Mouse (Mus musculus): ENCODE measurements around the gene Ube2e1. TPM values are rescaled to one million over a fixed set of nuclear protein-coding genes. Genes with fewer than 3 reads are reported as not detected.

Ube2e1 gene
- polyA plus RNA-seq, 1 experiment from 2014 or later = 197 TPM

- Histone ChIP-seq H3K4me1 (no peaks in the 10 kb centered on the region), H3K4me3 (no peak overlapping the region), H3K4me2 (replicated peaks) (no peak overlapping the region), H3K9ac (no peak overlapping the region), H3K36me3 (0 out of 2 replicates have a peak, but pooled peaks cover 3% of the 10 kb centered on the region), H3K9me3 (no peaks in the 10 kb centered on the region), H3K27ac (no peak overlapping the region), H3K27me3 (replicated peaks) (no peaks in the 10 kb centered on the region)
- 87% methylated on average over 4 of the region's 4 CpGs for WGBS
- no peak for ATAC-seq (ENCODE audit: low FRiP score, low read depth)
These were observed 28.4 kb downstream of the Ube2e1 start for GRCm38 (mm10) chr14:18303262-18303661.

- Histone ChIP-seq H3K4me3 (no peak overlapping the region), H3K27ac (no peak overlapping the region), H3K4me1 (no peaks in the 10 kb centered on the region), H3K4me2 (replicated peaks) (no peak overlapping the region), H3K27me3 (replicated peaks) (no peaks in the 10 kb centered on the region), H3K9me3 (no peaks in the 10 kb centered on the region), H3K9ac (no peak overlapping the region), H3K36me3 (0 out of 2 replicates have a peak, but pooled peaks cover 3% of the 10 kb centered on the region)
- WGBS = 80% methylated on average over 3 of the region's 3 CpGs
- no peak for ATAC-seq (ENCODE audit: low FRiP score, low read depth)
These were observed 28.9 kb downstream of the Ube2e1 start for GRCm38 (mm10) chr14:18302750-18303149.

DNA sequence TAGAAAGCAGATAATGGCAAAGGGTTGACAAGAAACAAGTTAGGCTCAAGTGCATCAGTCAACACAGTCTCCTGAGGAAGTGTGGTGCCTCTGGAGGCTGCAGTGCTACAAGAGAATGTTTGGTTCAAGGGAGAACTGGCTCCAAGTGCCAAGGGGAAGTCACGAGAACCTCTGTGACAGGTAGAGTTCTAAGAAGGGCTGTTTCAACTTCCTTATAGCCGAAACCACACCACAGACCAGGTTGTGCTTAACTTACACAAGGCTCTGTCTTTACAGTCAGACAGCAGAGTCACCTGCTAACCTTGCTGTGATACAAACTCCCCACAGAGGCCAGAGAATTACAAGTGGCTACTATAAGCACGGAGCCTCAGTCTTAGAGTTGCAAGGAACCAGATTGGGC lies 30.1 kb downstream of the Ube2e1 start:
- H3K9me3 ChIP-seq = no peaks in the 10 kb centered on the region
- H3K4me3 ChIP-seq = no peak overlapping the region
- ATAC-seq (ENCODE audit: low FRiP score, low read depth) = no peak
- no peak overlapping the region for H3K9ac ChIP-seq
- 0 out of 2 replicates have a peak, but pooled peaks cover 3% of the 10 kb centered on the region for H3K36me3 ChIP-seq
- no peak overlapping the region for H3K27ac ChIP-seq
- H3K27me3 ChIP-seq (replicated peaks) = no peaks in the 10 kb centered on the region
- H3K4me1 ChIP-seq = no peaks in the 10 kb centered on the region
- 87% methylated on average over 3 of the region's 3 CpGs for WGBS
- no peak overlapping the region for H3K4me2 ChIP-seq (replicated peaks)

GRCm38 (mm10) chr14:18300676-18301075 lies 31.0 kb downstream of the Ube2e1 start:
- H3K27ac ChIP-seq = no peak overlapping the region
- no peak for ATAC-seq (ENCODE audit: low FRiP score, low read depth)
- H3K9ac ChIP-seq = no peak overlapping the region
- H3K4me1 ChIP-seq = no peaks in the 10 kb centered on the region
- H3K4me2 ChIP-seq (replicated peaks) = no peak overlapping the region
- H3K27me3 ChIP-seq (replicated peaks) = no peaks in the 10 kb centered on the region
- H3K36me3 ChIP-seq = 0 out of 2 replicates have a peak, but pooled peaks cover 3% of the 10 kb centered on the region
- no peaks in the 10 kb centered on the region for H3K9me3 ChIP-seq
- WGBS = 93% methylated on average over 2 of the region's 2 CpGs
- no peak overlapping the region for H3K4me3 ChIP-seq

GRCm38 (mm10) chr14:18298874-18299273 lies 32.8 kb downstream of the Ube2e1 start:
- H3K9me3 ChIP-seq = no peaks in the 10 kb centered on the region
- ATAC-seq (ENCODE audit: low FRiP score, low read depth) = no peak
- no peak overlapping the region for H3K4me2 ChIP-seq (replicated peaks)
- no peak overlapping the region for H3K27ac ChIP-seq
- H3K36me3 ChIP-seq = 0 out of 2 replicates have a peak, but pooled peaks cover 3% of the 10 kb centered on the region
- no peak overlapping the region for H3K4me3 ChIP-seq
- H3K9ac ChIP-seq = no peak overlapping the region
- H3K4me1 ChIP-seq = no peaks in the 10 kb centered on the region
- H3K27me3 ChIP-seq (replicated peaks) = no peaks in the 10 kb centered on the region
- 94% methylated on average over 2 of the region's 2 CpGs for WGBS

DNA sequence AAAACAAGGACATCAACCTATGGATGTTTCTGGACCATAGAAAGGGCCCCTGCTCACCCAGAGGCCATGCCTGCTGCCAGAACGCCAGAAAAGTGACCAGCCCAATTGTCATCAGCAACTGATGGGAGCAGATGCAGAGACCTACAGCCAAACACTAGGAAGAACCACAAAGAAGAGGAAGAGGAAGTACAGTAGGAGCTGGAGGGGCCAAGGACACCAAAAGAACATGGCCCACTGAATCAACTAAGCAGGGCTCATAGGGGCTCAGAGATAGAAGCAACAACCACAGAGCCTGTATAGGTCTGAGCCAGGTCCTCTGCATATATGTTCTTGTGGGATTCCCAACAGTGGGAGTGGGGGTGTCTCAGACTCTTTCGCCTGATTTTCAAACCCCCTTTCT lies 34.2 kb downstream of the Ube2e1 start:
- no peaks in the 10 kb centered on the region for H3K4me1 ChIP-seq
- no peaks in the 10 kb centered on the region for H3K9me3 ChIP-seq
- H3K36me3 ChIP-seq = 0 out of 2 replicates have a peak, but pooled peaks cover 3% of the 10 kb centered on the region
- ATAC-seq (ENCODE audit: low FRiP score, low read depth) = no peak
- WGBS = 86% methylated on average over 2 of the region's 2 CpGs
- H3K4me3 ChIP-seq = no peak overlapping the region
- no peak overlapping the region for H3K4me2 ChIP-seq (replicated peaks)
- H3K27ac ChIP-seq = no peak overlapping the region
- no peaks in the 10 kb centered on the region for H3K27me3 ChIP-seq (replicated peaks)
- no peak overlapping the region for H3K9ac ChIP-seq

DNA sequence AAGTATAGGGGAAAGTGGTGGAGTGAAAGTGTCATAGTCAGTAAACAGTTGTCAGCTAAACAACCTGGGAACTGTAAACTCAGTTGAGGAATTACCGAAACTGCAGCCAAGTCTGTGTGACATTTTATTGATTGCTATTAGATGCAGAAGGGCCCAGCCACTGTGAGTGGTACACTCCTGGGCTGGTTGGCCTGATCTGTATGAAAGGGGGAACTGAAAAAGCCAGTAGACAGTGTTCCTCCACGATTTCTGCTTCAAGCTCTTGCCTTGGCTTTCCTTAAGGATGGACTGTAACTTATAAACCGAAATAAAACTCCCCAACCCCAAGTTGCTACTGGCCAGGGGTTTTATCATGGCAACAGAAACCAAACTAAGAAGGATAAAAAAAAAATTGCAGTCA lies 39.1 kb downstream of the Ube2e1 start:
- no peak for ATAC-seq (ENCODE audit: low FRiP score, low read depth)
- 83% methylated on average over 3 of the region's 3 CpGs for WGBS
- Histone ChIP-seq H3K4me2 (replicated peaks) (no peak overlapping the region), H3K9ac (no peak overlapping the region), H3K4me1 (no peaks in the 10 kb centered on the region), H3K4me3 (no peak overlapping the region), H3K27ac (no peak overlapping the region), H3K9me3 (no peaks in the 10 kb centered on the region), H3K27me3 (replicated peaks) (no peaks in the 10 kb centered on the region), H3K36me3 (no peaks in the 10 kb centered on the region)

DNA sequence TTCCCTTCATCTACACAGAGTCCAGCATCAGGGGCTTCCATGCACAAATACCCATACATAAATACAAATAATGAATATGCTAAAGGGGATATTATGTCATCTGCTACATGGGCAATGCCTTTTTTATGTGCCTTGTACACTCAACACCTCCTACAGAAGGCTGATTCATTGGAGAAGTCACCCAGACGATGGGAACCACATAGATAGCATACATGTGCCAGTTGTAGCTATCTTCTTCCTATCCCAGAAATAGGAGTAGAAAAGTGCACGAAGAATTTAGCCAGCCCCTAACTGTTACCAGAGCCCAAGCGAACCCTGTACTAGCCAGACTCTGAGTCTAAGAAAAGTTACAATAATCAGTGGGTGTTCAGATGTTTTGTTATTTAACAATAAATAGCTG lies 39.5 kb downstream of the Ube2e1 start:
- no peak for ATAC-seq (ENCODE audit: low FRiP score, low read depth)
- WGBS = 92% methylated on average over 3 of the region's 3 CpGs

GRCm38 (mm10) chr14:18287391-18287790 lies 44.3 kb downstream of the Ube2e1 start:
- H3K4me1 ChIP-seq = no peaks in the 10 kb centered on the region
- no peak overlapping the region for H3K27ac ChIP-seq
- H3K4me3 ChIP-seq = no peak overlapping the region
- no peaks in the 10 kb centered on the region for H3K27me3 ChIP-seq (replicated peaks)
- H3K9me3 ChIP-seq = no peaks in the 10 kb centered on the region
- H3K36me3 ChIP-seq = peaks cover 5% of the 10 kb centered on the region; the same call in 1 of the 2 replicates
- ATAC-seq (ENCODE audit: low FRiP score, low read depth) = no peak
- WGBS = 83% methylated on average over 2 of the region's 2 CpGs
- H3K9ac ChIP-seq = no peak overlapping the region
- H3K4me2 ChIP-seq (replicated peaks) = no peak overlapping the region

More for the DNA sequence above, 39.5 kb downstream of the Ube2e1 start:
- Histone ChIP-seq H3K4me3 (no peak overlapping the region), H3K27ac (no peak overlapping the region), H3K9me3 (no peaks in the 10 kb centered on the region), H3K9ac (no peak overlapping the region), H3K36me3 (no peaks in the 10 kb centered on the region), H3K4me2 (replicated peaks) (no peak overlapping the region), H3K27me3 (replicated peaks) (no peaks in the 10 kb centered on the region), H3K4me1 (no peaks in the 10 kb centered on the region)

DNA sequence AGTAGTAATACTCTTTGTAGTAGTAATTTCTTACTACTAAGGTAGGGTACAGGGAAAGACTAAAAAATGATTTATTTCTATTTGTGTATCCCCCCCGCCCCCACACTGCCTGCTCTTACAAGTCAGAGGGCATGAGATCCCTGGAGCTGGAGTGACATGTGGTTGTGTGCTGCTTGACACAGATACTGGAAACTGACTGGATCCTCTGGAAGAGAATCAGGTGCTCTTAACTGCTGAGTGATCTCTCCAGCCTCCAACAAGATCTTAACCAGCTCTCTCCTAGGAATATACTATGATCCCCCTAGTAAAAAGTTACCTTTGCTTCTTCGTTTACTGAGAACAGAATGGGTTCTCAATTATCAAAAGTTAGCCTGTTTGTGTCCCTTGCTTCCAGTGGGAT lies 45.2 kb downstream of the Ube2e1 start:
- no peak overlapping the region for H3K4me2 ChIP-seq (replicated peaks)
- no peak overlapping the region for H3K9ac ChIP-seq
- no peaks in the 10 kb centered on the region for H3K9me3 ChIP-seq
- H3K27me3 ChIP-seq (replicated peaks) = no peaks in the 10 kb centered on the region
- peaks cover 11% of the 10 kb centered on the region; the same call in 1 of the 2 replicates for H3K36me3 ChIP-seq
- H3K27ac ChIP-seq = no peak overlapping the region
- 93% methylated on average over 2 of the region's 2 CpGs for WGBS
- no peaks in the 10 kb centered on the region for H3K4me1 ChIP-seq
- no peak for ATAC-seq (ENCODE audit: low FRiP score, low read depth)
- H3K4me3 ChIP-seq = no peak overlapping the region

DNA sequence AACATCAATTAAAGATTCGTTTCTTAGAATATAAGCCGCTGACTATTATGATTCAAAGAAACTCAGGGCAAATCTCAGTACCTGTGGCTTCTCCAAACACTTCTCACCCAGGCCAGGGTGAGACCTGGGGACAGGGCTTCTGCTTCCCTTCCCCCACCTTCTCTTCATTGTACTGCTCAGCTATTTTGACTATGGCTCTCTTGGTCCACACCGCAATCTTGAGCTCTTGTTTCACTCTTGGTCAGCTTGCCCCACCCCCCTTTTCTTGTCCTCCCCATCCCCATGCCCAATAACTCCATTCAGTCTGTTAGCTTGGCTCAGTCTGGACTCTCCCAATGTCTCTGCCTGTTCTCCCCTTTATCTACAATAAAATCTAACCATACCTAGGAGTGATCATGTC lies 46.2 kb downstream of the Ube2e1 start:
- no peaks in the 10 kb centered on the region for H3K27me3 ChIP-seq (replicated peaks)
- H3K9ac ChIP-seq = no peak overlapping the region
- no peaks in the 10 kb centered on the region for H3K4me1 ChIP-seq
- 82% methylated on average over 3 of the region's 3 CpGs for WGBS
- 0 out of 2 replicates have a peak, but pooled peaks have one; percentile 37 for ATAC-seq (ENCODE audit: low FRiP score, low read depth)
- no peak overlapping the region for H3K27ac ChIP-seq
- H3K9me3 ChIP-seq = no peaks in the 10 kb centered on the region
- no peak overlapping the region for H3K4me2 ChIP-seq (replicated peaks)
- no peak overlapping the region for H3K4me3 ChIP-seq
- peaks cover 11% of the 10 kb centered on the region for H3K36me3 ChIP-seq

GRCm38 (mm10) chr14:18284581-18284980 lies 47.1 kb downstream of the Ube2e1 start:
- WGBS = 85% methylated on average over 2 of the region's 2 CpGs
- no peak for ATAC-seq (ENCODE audit: low FRiP score, low read depth)
- Histone ChIP-seq H3K4me1 (no peaks in the 10 kb centered on the region), H3K9ac (no peak overlapping the region), H3K4me3 (no peak overlapping the region), H3K27ac (no peak overlapping the region), H3K9me3 (no peaks in the 10 kb centered on the region), H3K4me2 (replicated peaks) (no peak overlapping the region), H3K36me3 (peaks cover 16% of the 10 kb centered on the region), H3K27me3 (replicated peaks) (no peaks in the 10 kb centered on the region)

DNA sequence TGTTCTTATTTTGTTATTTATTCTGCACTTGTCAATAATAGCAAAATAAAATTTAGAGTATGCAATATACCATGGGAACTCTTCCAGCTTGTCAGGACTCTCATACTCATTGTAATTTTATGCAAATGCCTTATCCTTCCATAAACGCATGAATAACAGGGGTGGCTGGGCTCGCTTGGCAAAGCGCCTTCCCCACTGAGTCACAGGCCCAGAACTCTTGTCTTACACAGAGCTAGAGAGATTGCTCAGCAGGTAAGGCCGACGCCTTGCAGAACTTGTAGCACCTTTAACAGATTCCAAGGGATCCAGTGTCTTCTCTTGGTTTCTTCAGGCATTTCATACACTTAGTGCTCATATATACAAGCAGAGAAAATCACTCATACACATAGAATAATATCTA lies 51.3 kb downstream of the Ube2e1 start:
- Histone ChIP-seq H3K4me2 (replicated peaks) (no peak overlapping the region), H3K4me3 (no peak overlapping the region), H3K9ac (no peak overlapping the region), H3K9me3 (no peaks in the 10 kb centered on the region), H3K27me3 (replicated peaks) (no peaks in the 10 kb centered on the region), H3K27ac (no peak overlapping the region), H3K36me3 (peaks cover 42% of the 10 kb centered on the region), H3K4me1 (no peaks in the 10 kb centered on the region)
- 89% methylated on average over 5 of the region's 5 CpGs for WGBS
- ATAC-seq (ENCODE audit: low FRiP score, low read depth) = no peak

Measured in neural tube, embryonic 12.5 days (tissue).